Mouse (Mus musculus) E14TG2a.4 (cell line): Measurements from ENCODE around the gene Adgrv1.

ENCODE experiments used
- CTCF ChIP-seq: conservative IDR thresholded peaks from 2 replicates; pipeline ENCODE4 v1.5.1; 2014; ENCODE audit warnings: low read length
- POU5F1 ChIP-seq: IDR thresholded peaks from 2 replicates; pipeline ENCODE4 v1.6.1; 2014; ENCODE audit warnings: low read length, borderline replicate concordance

DNA sequence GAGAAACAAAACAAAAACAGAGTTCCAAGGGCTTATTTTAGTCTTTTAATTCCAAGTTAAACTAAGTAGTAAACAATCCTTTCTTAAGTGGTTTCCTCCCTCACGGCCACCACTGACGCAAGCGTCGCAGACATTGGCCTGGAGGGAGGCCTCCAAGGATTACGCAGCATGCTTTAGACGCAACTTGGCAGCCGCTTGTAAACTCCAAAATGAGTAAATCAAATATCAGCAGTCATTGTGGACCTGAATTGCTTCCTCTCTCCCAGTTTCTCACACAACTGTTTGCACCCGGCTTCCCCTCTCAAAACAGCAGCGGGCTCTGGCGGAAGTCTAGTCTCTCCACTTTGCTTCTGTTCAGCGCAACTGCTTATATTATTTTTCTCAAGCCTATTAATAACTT is 280.7 kb downstream of the Adgrv1 start:
- TF ChIP-seq POU5F1 (no peak), CTCF (no peak)
